Mouse (Mus musculus): ENCODE results near the gene Mgat3. TPM values are rescaled to one million over a fixed set of nuclear protein-coding genes. Genes with fewer than 3 reads are reported as not detected.

Mgat3 gene
- total RNA-seq, 4 experiments from 2014 or later: 112 to 115 (median 114) TPM

DNA sequence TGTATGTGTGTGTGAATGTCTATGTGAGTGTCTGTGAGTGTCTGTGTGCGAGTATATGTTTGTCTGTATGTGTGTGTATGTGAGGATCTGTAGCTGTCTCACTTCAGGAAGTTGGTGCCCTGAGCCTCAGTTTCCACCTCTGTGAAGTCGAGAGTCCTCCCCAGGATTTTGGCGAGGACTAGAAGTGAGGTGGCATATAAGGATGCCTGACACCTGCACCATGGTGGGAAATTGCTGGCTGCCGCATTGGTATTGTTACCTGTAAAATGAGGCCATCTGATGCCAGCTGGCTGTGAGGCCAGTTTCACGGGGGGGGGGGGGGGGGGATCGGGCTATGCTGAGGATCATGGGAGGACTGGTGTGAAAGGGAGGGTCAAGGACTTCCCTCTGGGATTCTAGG, 2.2 kb downstream of the Mgat3 start:
- DNase-seq (ENCODE audit: low spot score in 2 of 2): no peak

DNA sequence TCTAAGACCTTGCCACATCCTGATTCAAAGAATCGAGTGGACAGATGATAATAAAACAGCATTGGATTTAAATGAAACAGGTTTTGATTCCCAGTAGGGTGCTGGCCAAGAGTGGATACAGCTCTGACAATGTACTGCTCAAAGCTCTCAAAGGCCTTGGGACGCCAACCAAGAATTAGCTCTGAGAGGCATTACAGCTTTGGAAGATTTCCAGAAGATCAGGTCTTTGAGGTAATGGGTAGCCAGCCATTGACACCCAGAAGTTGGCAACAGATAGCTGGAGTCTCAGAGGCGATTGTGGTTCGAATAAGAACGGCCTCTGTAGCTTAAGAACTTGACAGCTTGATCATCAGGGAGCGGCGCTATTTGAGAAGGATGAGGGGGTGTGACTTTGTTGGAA, 8.0 kb downstream of the Mgat3 start:
- no peak for DNase-seq (ENCODE audit: low spot score in 2 of 2)

DNA sequence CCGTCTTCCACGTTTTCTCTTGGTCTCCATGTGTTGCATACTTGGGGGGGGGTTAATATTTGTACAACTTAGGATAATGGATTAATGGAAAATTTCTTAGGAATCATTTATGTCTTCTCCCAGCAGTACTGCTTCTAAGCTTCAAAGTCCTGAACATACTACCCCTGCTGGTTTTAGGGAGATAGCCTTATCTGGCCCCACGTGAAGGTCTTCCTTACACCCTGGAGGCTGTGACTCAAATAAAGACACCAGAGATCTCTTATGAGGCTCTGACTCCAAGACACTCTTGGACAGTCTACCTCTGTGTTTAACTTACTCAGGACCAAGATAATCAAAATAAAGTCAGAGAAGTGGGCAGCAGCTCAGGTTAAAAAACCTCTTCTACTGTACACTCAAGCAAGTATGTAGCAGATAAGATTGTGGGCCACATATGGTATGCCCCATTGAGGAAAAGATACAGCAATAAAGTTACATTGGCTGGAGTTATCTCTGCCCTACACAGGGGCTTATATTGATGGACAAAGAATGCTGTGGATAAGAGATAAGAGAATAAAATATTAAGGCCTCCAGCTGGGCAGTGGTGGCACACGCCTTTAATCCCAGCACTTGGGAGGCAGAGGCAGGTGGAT, 8.7 kb downstream of the Mgat3 start:
- no peak for DNase-seq (ENCODE audit: low spot score in 2 of 2)

DNA sequence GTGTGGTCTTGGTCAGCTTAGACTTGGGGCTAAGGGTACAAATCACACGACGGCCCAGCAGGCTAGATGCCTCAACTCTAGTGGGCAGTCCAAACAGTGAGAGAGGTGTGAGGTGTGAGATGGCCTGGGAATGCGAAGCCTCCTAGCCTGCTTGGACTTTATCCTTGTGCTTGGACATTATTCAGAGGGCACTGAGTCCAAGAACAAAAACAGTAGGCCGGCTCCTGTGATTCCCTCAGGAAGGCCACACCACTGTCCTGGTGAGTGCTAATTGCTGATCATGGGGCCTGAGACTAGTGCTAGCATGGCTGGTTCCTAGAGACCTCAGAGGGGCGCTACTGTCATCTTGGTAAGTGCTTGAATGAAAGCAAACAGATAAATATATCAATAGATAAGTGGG, 15.4 kb downstream of the Mgat3 start:
- no peak for DNase-seq (ENCODE audit: low spot score in 2 of 2)

DNA sequence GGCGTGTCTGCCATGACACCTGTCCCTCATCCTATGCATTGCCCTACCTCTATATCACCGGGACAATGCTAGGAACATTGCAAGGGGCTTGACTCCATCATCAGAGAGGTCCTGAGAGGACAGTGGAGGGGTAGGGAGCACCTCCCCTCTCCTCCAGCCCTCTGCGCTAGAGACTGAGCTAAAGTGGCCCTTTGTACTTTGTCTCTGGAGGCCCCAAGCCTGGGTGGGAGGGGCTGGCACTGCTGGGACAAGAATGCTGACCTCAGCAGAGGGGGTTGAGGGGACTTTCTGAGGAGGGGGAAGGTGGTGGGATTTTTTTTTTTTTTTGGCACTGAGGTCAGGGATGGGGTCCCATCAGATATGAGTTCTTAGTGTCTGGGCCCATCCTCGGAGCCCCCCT, 16.6 kb downstream of the Mgat3 start:
- no peak for DNase-seq (ENCODE audit: low spot score in 2 of 2)

DNA sequence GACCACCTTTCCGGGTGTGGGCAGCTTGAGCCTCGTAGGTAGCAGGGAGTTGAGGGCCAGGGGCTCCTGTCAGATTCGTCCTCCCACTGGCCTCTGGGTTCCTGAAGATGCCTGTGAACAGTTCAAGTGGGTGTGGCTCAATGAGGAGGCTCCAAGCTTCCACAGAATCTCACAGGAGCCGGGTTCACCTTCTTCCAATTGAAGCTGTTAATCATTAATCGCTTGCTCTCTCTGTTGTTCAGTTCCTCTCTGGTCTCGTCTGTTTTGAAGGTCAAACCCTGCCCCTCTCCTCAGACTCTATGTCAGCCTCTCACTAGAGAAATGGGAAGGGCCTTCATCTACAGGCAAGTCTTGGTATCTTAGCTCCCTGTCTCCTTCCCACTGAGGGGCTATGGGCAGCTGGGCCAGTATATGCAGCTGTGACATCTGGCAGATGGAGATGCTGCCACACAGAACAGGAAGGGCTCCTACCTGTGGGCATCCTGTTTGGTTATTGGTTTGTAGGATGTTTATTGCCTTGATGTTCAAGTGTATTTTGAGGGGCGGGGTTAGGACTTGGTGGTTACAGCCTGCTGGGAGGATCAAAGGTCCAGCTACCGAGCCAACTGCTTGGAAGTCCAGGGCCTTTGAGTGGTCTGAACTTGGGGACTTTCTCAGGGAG, 18.2 kb downstream of the Mgat3 start:
- no peak for DNase-seq (ENCODE audit: low spot score in 2 of 2)

DNA sequence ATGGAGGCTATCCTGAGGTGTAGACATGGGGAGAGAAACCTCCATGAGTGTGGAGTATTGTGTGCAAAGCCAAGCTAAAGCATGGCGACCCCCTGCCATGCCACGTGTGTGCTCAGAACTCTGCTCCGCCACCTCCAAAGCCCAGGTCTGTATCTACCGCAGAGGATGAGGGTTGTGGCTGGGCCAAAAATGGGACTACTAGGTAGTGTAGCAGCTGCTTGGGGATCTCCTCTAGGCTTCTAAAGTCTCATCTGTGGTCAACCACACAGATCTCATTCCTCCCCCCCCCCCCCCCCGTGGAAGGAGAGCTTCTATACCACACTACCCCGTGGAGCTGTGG, 18.7 kb downstream of the Mgat3 start:
- DNase-seq (ENCODE audit: low spot score in 2 of 2): no peak

DNA sequence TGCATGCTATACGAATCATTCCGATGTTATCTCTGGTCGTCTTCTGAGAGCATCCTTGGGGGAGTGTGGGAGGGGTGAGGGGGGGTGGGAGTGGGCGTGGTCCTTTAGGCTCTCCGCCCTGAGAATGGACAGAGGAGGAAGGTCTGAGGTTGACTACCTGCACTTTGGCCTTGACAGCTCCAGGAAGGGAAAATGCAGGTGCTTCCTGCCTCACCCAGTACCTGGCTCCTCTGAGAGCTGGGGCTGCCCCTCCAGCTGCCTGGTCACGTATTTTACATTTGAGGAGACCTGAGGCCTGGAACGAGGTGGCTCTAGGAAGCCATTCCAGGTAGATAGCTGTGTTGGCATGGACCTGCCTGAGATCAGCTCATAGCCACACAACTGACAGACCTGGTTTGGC, 19.3 kb downstream of the Mgat3 start:
- DNase-seq (ENCODE audit: low spot score in 2 of 2): no peak

DNA sequence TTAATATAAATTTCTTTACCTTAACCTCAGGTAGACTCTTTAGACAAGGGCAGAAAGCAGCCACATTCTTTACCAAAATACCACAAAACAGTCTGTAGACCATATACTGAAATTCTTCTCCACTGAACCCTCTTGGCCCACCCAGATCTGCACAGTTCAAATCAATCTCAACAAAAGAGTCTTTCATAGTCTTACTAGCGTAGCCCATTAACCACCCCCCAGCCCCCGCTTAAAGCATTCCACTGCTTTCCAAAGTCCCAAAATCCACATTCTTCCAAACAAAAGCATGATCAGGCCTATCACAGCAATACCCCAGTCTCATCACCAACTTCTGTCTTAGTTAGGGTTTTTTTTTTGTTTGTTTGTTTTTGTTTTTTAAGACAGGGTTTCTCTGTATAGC, 26.0 kb downstream of the Mgat3 start:
- DNase-seq (ENCODE audit: low spot score in 2 of 2): no peak

DNA sequence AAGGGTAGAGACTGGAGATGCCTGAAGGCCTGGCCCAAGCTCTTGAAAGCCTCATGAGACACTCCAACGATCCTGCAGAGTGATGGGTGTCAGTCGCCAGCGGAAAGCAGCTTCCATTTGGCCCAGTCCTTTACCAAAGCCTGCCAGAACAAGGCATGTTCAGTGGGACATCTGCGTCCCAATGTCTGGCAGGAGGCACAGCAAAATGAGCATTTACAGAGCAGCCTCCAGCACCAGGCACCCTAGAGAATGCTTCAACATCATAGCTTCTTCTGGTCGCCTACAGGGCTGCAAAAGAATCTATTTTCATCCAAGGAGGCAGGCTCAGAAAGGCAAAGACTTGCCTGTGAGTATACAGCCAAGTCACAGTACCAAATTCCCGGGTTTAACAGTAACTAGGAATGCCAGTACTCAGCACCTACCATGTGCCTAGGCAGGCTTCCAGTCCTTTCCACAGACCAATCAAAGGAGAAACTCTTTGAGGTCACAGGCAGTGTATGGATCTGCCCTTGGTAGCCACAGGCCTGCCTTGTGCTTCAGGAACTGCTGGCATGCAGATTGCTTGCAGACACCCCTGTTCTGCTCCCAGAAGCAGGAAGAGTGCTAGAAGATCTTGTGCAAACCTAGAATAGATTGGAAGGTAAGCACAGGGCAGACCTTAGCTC, 28.7 kb downstream of the Mgat3 start:
- peak; percentile 61 to 75 for DNase-seq (ENCODE audit: low spot score in 2 of 2)

DNA sequence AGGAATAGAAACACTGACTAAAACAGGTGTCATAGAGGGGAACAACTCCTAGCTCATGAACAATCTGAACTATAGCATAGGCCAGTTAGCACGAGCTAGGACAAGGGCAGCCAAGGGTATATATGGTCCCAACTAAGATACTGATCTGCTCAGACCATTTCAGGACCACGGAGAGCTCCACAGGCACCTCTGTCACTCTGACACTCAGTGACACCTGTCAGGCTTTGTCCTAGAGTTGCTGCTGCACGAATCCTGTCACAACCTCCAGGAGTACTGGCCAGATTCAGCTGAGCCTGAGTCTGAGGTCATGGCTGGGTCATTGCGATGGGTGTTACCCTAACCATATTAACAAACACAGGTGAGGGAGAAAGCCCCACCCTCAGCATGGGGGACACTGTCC, 29.9 kb downstream of the Mgat3 start:
- no peak for DNase-seq (ENCODE audit: low spot score in 2 of 2)

DNA sequence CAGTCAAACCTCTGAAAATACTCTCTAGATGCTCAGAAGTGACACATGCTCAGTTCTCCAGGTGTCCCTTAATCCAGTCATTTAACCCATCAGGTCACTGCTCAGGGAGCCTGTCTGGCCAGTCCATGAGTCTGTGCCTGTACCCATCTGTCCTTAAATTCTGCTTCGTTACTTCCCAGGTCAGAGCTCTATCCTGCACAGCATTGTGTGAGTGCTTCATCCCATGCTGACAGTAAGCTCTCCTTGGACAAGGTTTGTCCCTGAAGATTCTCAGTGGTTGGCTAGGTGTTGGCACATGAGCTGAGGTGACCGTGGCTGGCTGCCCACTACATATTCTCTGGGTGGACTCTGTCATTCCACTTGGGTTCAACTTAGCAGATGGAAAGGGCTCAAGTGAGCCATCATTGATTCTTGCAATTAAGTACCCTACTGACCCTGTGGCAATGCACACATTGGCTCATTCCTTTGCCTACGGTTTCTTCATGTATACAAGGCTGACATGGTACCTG, 32.6 kb downstream of the Mgat3 start:
- DNase-seq (ENCODE audit: low spot score in 2 of 2): no peak

DNA sequence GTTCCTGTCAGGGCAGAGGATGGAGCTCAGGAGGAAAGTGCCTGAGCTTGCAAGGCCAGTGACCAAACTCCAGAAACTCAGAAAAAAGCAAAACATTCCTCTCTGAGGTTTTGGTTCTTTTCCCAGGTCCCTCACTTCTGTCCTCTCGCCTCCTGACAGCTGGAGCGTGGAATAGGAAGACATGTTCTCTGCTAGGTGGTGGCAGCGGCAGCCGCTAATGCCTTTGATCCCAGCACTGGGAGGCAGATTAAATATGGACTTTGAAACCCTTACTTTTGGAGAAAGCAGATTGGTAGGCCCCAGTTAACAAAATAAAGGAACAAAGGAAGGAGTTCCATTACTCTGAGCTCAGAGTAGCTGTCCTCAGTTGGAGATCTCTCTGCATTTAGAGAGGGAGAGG, 34.9 kb downstream of the Mgat3 start:
- no peak for DNase-seq (ENCODE audit: low spot score in 2 of 2)

DNA sequence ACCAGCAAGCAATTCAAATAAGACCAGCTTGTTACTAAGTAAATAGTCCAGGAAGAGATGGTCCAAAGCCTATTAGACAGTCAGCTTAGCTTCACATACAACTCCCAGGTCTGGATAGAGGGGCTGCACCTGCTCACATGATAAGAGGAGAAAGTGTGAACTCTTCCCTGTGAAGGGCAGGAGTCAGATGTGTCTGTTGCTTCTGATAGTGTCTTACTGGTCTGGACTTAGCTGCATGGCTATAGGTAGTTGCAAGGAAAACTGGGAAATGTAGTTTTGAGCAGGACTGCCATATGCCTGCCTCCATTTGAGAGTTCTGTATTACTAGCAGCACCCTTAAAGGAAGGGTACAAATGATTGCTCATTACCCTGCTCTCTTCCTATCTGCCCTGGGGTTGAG, 40.2 kb downstream of the Mgat3 start:
- DNase-seq (ENCODE audit: low spot score in 2 of 2): no peak

DNA sequence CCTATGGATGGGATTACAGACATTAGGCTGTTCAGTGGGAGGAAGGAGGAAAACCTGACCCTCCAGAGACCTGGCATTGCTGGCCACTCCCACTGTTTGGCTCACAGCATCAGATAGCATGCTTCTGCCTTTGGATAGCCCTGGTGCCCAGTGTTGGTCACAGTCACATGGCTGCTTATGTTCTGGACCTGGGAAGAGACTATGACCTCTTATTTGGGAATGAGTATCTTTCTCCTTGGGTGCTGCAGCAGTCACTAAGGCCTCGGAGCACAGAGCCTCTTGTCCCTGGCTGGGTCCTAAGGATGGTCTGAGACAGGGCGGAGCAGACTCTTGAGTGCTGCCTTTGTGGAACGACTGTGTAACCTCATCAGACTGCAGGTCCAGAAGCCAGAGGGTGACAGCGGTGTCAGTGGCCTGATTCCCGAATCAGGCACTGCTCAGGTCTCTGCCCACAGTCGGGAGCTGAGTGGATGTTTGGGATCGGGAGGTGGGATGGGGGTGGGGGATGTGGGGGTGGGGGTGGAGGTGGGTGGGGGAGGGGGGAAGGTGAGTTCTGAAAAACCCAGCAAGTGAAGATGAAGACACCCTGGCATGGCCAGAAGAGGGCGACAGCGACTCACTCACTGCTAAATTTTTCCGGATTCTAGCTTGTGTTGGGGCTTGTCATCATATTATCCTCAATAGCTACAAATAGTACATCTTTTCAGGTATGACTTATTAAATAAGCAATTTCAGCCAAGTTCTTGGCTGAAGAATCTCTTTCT, 42.4 kb downstream of the Mgat3 start:
- DNase-seq (ENCODE audit: low spot score in 2 of 2): no peak

DNA sequence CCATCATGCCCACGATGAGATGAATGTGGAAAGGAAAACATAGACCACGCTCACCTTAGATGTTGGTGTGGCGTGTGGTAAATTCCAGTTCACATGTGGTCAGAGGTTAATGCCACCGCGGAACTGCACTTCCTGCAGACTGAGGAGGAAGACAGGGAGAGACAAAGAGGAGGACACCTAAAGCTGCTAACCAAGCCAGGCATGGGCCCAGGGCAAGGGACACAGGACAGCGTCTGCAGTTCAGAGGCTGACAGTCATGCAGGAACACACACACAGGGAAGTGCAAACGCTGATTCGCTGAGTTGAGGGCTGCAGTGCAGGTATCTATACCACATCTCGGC, 42.9 kb downstream of the Mgat3 start:
- DNase-seq (ENCODE audit: low spot score in 2 of 2): no peak

DNA sequence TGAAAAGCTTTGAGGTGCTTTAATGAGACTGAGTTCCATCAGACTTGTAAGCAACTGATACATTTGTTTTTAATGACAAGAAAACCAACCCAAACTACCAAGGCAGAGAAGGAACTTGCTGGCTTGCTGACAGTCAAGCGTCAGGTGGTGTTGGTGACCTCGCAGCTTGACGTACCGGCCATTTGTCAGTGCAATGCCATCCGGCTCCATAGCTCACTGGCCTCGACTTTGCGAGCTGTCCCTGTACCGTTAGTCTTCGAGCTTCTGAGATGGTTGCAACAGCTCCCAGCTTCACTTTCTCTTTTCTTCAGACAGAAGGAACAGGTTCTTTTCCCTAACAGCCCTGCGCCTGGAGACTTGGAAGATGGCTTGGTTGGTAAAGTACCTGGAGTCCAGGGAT, 44.0 kb downstream of the Mgat3 start:
- no peak for DNase-seq (ENCODE audit: low spot score in 2 of 2)

DNA sequence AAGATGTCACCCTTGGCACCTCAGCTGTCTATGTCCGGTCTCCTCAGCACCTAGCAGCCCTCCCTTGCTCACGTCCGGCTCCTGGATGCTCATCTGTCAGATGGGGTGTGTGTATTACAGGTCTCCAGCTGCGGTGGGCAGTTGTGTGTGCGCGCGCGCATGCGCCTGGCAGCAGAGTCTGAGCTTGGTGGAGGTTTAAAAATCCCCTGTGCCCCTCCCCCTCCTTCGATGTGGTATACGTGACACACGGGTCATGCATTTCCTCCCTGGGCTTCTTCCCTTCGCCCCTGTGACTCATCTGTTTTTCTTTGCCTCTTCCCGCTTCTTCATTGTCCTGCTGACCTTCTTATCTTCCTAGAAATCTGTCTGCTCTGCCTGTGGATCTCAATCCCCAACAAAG, 45.7 kb downstream of the Mgat3 start:
- DNase-seq (ENCODE audit: low spot score in 2 of 2): no peak

DNA sequence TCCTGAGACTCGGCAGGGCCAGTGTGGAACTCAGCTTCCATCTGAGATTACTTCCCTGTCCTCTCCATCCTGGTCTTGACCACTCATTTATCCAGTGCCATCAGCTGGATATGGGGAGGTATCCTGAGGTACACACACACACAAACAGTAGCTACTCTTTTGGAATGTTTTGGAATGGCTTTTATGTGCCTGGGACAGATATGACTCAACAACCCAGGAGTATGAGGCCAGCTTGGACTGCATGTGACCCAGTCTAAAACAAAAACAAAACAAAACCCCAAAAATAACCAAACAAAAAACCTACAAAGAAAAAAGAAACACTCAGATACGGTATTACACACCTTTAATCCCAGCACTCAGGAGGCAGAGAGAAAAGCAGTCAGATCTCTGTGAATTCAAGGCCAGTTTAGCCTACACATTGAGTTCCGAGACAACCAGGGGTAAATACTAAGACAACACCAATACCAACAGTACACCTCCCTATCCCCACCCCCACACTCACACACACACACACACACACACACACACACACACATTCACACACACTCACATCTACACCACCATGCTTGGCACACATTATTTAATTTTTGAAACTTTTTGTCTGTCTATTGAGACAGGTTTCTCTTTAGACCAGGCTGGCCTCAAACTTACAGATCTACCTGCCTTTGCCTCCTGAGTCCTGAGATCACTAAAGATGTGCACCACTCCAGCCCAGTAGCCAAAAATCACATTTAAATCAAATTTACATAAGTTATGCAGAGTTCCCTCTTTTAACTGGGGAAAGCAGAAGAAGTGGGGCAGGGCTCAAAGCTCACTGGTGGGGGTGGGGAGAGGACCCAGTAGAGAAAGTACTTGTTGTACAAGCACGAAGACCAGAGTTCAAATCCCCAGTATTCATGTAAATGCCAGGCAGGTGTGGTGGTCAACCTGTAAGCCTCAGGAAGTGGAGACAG, 46.5 kb downstream of the Mgat3 start:
- DNase-seq (ENCODE audit: low spot score in 2 of 2): no peak

DNA sequence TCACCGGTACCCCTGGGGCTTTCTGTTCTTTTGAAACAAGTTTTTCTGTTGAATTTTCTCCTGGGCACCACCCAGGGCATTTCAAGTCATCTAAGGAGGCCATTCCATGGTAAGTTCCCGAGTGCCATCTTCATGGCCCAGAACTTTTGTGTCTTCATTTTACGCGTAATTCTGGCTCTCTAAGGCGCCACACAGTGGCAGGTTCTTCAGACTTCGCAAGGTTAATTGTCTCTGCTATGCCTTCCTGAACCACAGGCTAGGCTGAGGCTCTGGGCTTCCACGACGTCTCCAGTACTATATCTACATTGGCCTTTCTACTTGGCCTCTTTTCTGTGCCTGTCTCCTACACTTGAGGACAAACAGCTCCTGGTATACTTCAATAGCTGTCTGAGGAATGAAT, 47.5 kb downstream of the Mgat3 start:
- DNase-seq (ENCODE audit: low spot score in 2 of 2): no peak

DNA sequence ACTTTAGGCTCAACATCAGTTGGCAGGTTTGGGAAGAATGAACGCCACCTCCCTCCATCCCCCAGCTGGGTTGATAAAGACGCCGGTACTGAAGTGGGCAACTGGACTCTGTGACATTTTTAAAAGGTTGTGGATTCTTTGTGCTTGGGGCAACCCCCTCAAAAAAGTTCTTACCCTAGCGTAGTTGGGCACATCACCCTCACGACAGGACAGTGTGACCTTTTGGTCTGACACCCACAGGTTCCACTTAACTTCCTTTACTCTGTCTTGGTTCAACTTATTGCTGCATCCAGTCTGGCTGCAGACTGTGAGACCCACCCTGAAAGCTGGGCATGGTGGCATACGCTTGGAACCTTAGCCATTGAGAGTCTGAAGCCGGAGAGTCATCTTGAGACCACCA, 50.2 kb downstream of the Mgat3 start:
- no peak for DNase-seq (ENCODE audit: low spot score in 2 of 2)

All from layer of hippocampus, adult 8-10 months (tissue).